Mouse (Mus musculus): Measurements from ENCODE around the gene Lgals3bp. TPM values are rescaled to one million over a fixed set of nuclear protein-coding genes. Genes with fewer than 3 reads are reported as not detected.

Gene Lgals3bp
- polyA plus RNA-seq, 2 experiments: 30.1 to 36.6 TPM

- DNase-seq (ENCODE audit: low read depth in 3 of 3, low spot score in 3 of 3) (no peak), ATAC-seq (ENCODE audit: insufficient read depth) (no peak)
- no peaks in the 10 kb centered on the region for H3K9me3 ChIP-seq (ENCODE audit: control insufficient read depth, low read length)
- 77% methylated on average over 7 of the region's 7 CpGs for WGBS (ENCODE audit: insufficient replicate concordance)
- H3K36me3 ChIP-seq (replicated peaks; ENCODE audit: control insufficient read depth, insufficient read depth, low read depth): 0 out of 2 replicates have a peak, but pooled peaks cover under 1% of the 10 kb centered on the region
- H3K4me1 ChIP-seq (replicated peaks; ENCODE audit: control insufficient read depth in 2 of 2, insufficient read depth in 2 of 2, low read length in 1 of 2): peaks cover 6 to 15% of the 10 kb centered on the region in 2 experiments
- H3K27me3 ChIP-seq (ENCODE audit: control insufficient read depth, insufficient read depth, low read length): no peaks in the 10 kb centered on the region
- no peak overlapping the region for H3K27ac ChIP-seq
- no peak for TF ChIP-seq CTCF (IDR thresholded peaks at IDR 0.05; ENCODE audit: low read depth)
- no peak for TF ChIP-seq EP300 (IDR thresholded peaks at IDR 0.05; ENCODE audit: low read depth)
- H3K4me2 ChIP-seq (ENCODE audit: low read depth): no peak overlapping the region
- H3K4me3 ChIP-seq (ENCODE audit: insufficient read depth in 1 of 2, low read depth in 2 of 2, low read length in 2 of 2): no peak overlapping the region
- no peak overlapping the region for H3K9ac ChIP-seq (replicated peaks)
Observed at GRCm38 (mm10) chr11:118416046-118416445, 14.2 kb upstream of the Lgals3bp start.

- no peak for ATAC-seq (ENCODE audit: insufficient read depth)
- no peak overlapping the region for H3K4me2 ChIP-seq (ENCODE audit: low read depth)
Observed at GRCm38 (mm10) chr11:118415630-118416029, 13.7 kb upstream of the Lgals3bp start.

GRCm38 (mm10) chr11:118414270-118414669, 12.4 kb upstream of the Lgals3bp start:
- no peak overlapping the region for H3K9ac ChIP-seq (replicated peaks)
- TF ChIP-seq EP300 (IDR thresholded peaks at IDR 0.05; ENCODE audit: low read depth) (no peak), CTCF (IDR thresholded peaks at IDR 0.05; ENCODE audit: low read depth) (no peak)
- no peak overlapping the region for H3K4me3 ChIP-seq (ENCODE audit: insufficient read depth in 1 of 2, low read depth in 2 of 2, low read length in 2 of 2)
- H3K36me3 ChIP-seq (replicated peaks; ENCODE audit: control insufficient read depth, insufficient read depth, low read depth): 0 out of 2 replicates have a peak, but pooled peaks cover 2% of the 10 kb centered on the region
- no peaks in the 10 kb centered on the region for H3K27me3 ChIP-seq (ENCODE audit: control insufficient read depth, insufficient read depth, low read length)
- DNase-seq (ENCODE audit: low read depth in 3 of 3, low spot score in 3 of 3) (no peak), ATAC-seq (ENCODE audit: insufficient read depth) (no peak)
- 74% methylated on average over 5 of the region's 5 CpGs for WGBS (ENCODE audit: insufficient replicate concordance)
- H3K27ac ChIP-seq: no peak overlapping the region
- no peak overlapping the region for H3K4me2 ChIP-seq (ENCODE audit: low read depth)
- H3K4me1 ChIP-seq (replicated peaks; ENCODE audit: control insufficient read depth in 2 of 2, insufficient read depth in 2 of 2, low read length in 1 of 2): peaks cover 6 to 9% of the 10 kb centered on the region in 2 experiments
- no peaks in the 10 kb centered on the region for H3K9me3 ChIP-seq (ENCODE audit: control insufficient read depth, low read length)

More at GRCm38 (mm10) chr11:118415630-118416029, 13.7 kb upstream of the Lgals3bp start:
- WGBS (ENCODE audit: insufficient replicate concordance): 67% methylated on average over 6 of the region's 6 CpGs
- H3K4me1 ChIP-seq (replicated peaks; ENCODE audit: control insufficient read depth in 2 of 2, insufficient read depth in 2 of 2, low read length in 1 of 2): peaks cover 6 to 15% of the 10 kb centered on the region in 2 experiments
- no peak overlapping the region for H3K9ac ChIP-seq (replicated peaks)
- H3K9me3 ChIP-seq (ENCODE audit: control insufficient read depth, low read length): no peaks in the 10 kb centered on the region
- no peak overlapping the region for H3K27ac ChIP-seq
- no peak for DNase-seq (ENCODE audit: low read depth in 3 of 3, low spot score in 3 of 3)
- no peak overlapping the region for H3K4me3 ChIP-seq (ENCODE audit: insufficient read depth in 1 of 2, low read depth in 2 of 2, low read length in 2 of 2)
- H3K27me3 ChIP-seq (ENCODE audit: control insufficient read depth, insufficient read depth, low read length): no peaks in the 10 kb centered on the region
- H3K36me3 ChIP-seq (replicated peaks; ENCODE audit: control insufficient read depth, insufficient read depth, low read depth): 0 out of 2 replicates have a peak, but pooled peaks cover 2% of the 10 kb centered on the region
- no peak for TF ChIP-seq CTCF (IDR thresholded peaks at IDR 0.05; ENCODE audit: low read depth)
- no peak for TF ChIP-seq EP300 (IDR thresholded peaks at IDR 0.05; ENCODE audit: low read depth)

GRCm38 (mm10) chr11:118413055-118413454, 11.2 kb upstream of the Lgals3bp start:
- no peak overlapping the region for H3K4me2 ChIP-seq (ENCODE audit: low read depth)
- no peak for DNase-seq (ENCODE audit: low read depth in 3 of 3, low spot score in 3 of 3)
- no peak for TF ChIP-seq EP300 (IDR thresholded peaks at IDR 0.05; ENCODE audit: low read depth)
- TF ChIP-seq CTCF (IDR thresholded peaks at IDR 0.05; ENCODE audit: low read depth): no peak
- no peak overlapping the region for H3K27ac ChIP-seq
- H3K9ac ChIP-seq (replicated peaks): no peak overlapping the region
- H3K4me1 ChIP-seq (replicated peaks; ENCODE audit: control insufficient read depth in 2 of 2, insufficient read depth in 2 of 2, low read length in 1 of 2): peaks cover 4% of the 10 kb centered on the region in 2 experiments
- H3K4me3 ChIP-seq (ENCODE audit: insufficient read depth in 1 of 2, low read depth in 2 of 2, low read length in 2 of 2): no peak overlapping the region
- 72% methylated on average over 4 of the region's 4 CpGs for WGBS (ENCODE audit: insufficient replicate concordance)
- no peak for ATAC-seq (ENCODE audit: insufficient read depth)
- no peaks in the 10 kb centered on the region for H3K9me3 ChIP-seq (ENCODE audit: control insufficient read depth, low read length)
- 0 out of 2 replicates have a peak, but pooled peaks cover 2% of the 10 kb centered on the region for H3K36me3 ChIP-seq (replicated peaks; ENCODE audit: control insufficient read depth, insufficient read depth, low read depth)
- H3K27me3 ChIP-seq (ENCODE audit: control insufficient read depth, insufficient read depth, low read length): no peaks in the 10 kb centered on the region

GRCm38 (mm10) chr11:118412601-118413000, 10.7 kb upstream of the Lgals3bp start:
- Histone ChIP-seq H3K4me1 (replicated peaks; ENCODE audit: control insufficient read depth in 2 of 2, insufficient read depth in 2 of 2, low read length in 1 of 2) (no peaks in the 10 kb centered on the region; a peak in 1 of 4 replicates), H3K4me3 (ENCODE audit: insufficient read depth in 1 of 2, low read depth in 2 of 2, low read length in 2 of 2) (no peak overlapping the region), H3K27ac (no peak overlapping the region), H3K36me3 (replicated peaks; ENCODE audit: control insufficient read depth, insufficient read depth, low read depth) (peaks cover 2% of the 10 kb centered on the region; the same call in 1 of the 2 replicates), H3K27me3 (ENCODE audit: control insufficient read depth, insufficient read depth, low read length) (no peaks in the 10 kb centered on the region), H3K9me3 (ENCODE audit: control insufficient read depth, low read length) (no peaks in the 10 kb centered on the region), H3K4me2 (ENCODE audit: low read depth) (no peak overlapping the region), H3K9ac (replicated peaks) (no peak overlapping the region)
- no peak for TF ChIP-seq EP300 (IDR thresholded peaks at IDR 0.05; ENCODE audit: low read depth)
- 70% methylated on average over 2 of the region's 2 CpGs for WGBS (ENCODE audit: insufficient replicate concordance)
- DNase-seq (ENCODE audit: low read depth in 3 of 3, low spot score in 3 of 3) (no peak), ATAC-seq (ENCODE audit: insufficient read depth) (no peak)

Measured in liver, embryonic 14.5 days (tissue).